Mouse (Mus musculus) embryonic facial prominence, embryonic 10.5 days (tissue): ENCODE measurements around the gene Hcar2. TPM values are rescaled to one million over a fixed set of nuclear protein-coding genes. Genes with fewer than 3 reads are reported as not detected.

Experiments used
- DNase-seq: peaks from one replicate; pipeline ENCODE4 v3.0.0-alpha.2; 2017; ENCODE audit warnings: low spot score
- H3K27ac ChIP-seq: fragments of 300-500 bp; sonication (generic); replicated peaks from 2 replicates; pipeline ENCODE4 v1.5.1; 2016; ENCODE audit warnings: mild to moderate bottlenecking
- H3K27me3 ChIP-seq: fragments of 300-500 bp; sonication (generic); replicated peaks from 2 replicates; pipeline ENCODE4 v1.6.1; 2016; ENCODE audit warnings: low read depth, mild to moderate bottlenecking; ENCODE audit not compliant: poor library complexity, severe bottlenecking
- H3K36me3 ChIP-seq: fragments of 300-500 bp; sonication (generic); replicated peaks from 2 replicates; pipeline ENCODE4 v1.6.1; 2016; ENCODE audit warnings: mild to moderate bottlenecking, moderate library complexity
- H3K4me1 ChIP-seq: fragments of 300-500 bp; sonication (generic); 2 replicates; pipeline ENCODE4 v1.6.1; 2016
- H3K4me3 ChIP-seq: fragments of 300-500 bp; sonication (generic); 2 replicates; pipeline ENCODE4 v1.5.1; 2016; ENCODE audit warnings: mild to moderate bottlenecking, moderate library complexity
- H3K9me3 ChIP-seq: fragments of 300-500 bp; sonication (generic); 2 replicates; pipeline ENCODE4 v1.6.1; 2016; ENCODE audit warnings: mild to moderate bottlenecking
- WGBS: fragments of 180-500 bp; shearing (Covaris S2); methylation state at CpG from one replicate; pipeline ENCODE4 v1.1.7; 2016; 5-methylcytosine and 5-hydroxymethylcytosine counted together
- polyA plus RNA-seq: library from polyadenylated mRNA; unstranded; fragments of >200 nt; fragmentation: Nextera tagmentation; extraction: Ambion mirVana; gene quantifications from 2 replicates; pipeline ENCODE4 v1.2.1, GENCODE M21; 2016

The Hcar2 gene
- polyA plus RNA-seq, result not detected in 2 replicates

GRCm38 (mm10) chr5:123865365-123865764, at the start of gene Hcar2:
Gene Hcar2 (minus strand): TSS chr5:123865499.
- Histone ChIP-seq H3K4me1 (peaks cover 7% of the 10 kb centered on the region; the same call in 1 of the 2 replicates), H3K36me3 (no peaks in the 10 kb centered on the region), H3K9me3 (no peaks in the 10 kb centered on the region), H3K4me3 (no peak within 1 kb of the TSS), H3K27ac (no peak within 1 kb of the TSS), H3K27me3 (no peaks in the 10 kb centered on the region)
- WGBS, result 90% methylated on average over 12 of the region's 12 CpGs
- no peak for DNase-seq

- no peak overlapping the region for H3K27ac ChIP-seq
- no peak overlapping the region for H3K4me3 ChIP-seq
- WGBS, result 91% methylated on average over 3 of the region's 3 CpGs
- H3K4me1 ChIP-seq, result no peaks in the 10 kb centered on the region
- no peak for DNase-seq
- H3K9me3 ChIP-seq, result no peaks in the 10 kb centered on the region
- H3K27me3 ChIP-seq, result no peaks in the 10 kb centered on the region
- peaks cover 99% of the 10 kb centered on the region for H3K36me3 ChIP-seq
These were observed 49.6 kb upstream of the Hcar2 start for GRCm38 (mm10) chr5:123914852-123915251.

GRCm38 (mm10) chr5:123907631-123907977, 42.3 kb upstream of the Hcar2 start:
- peak overlapping the region; percentile 98 for H3K27ac ChIP-seq
- WGBS, result 4% methylated on average over 10 of the region's 10 CpGs
- H3K4me3 ChIP-seq, result peak overlapping the region; percentile 100
- DNase-seq, result no peak
- H3K27me3 ChIP-seq, result no peaks in the 10 kb centered on the region
- H3K36me3 ChIP-seq, result peaks cover 45% of the 10 kb centered on the region
- no peaks in the 10 kb centered on the region for H3K9me3 ChIP-seq
- H3K4me1 ChIP-seq, result peaks cover 17% of the 10 kb centered on the region

- H3K4me3 ChIP-seq, result peak within 1 kb of the TSS; percentile 100
These were observed 41.8 kb upstream of the Hcar2 start, which contains the start of gene Denr for GRCm38 (mm10) chr5:123906976-123907630. Gene Denr (plus strand): TSS chr5:123907175.

GRCm38 (mm10) chr5:123906146-123906975, 41.1 kb upstream of the Hcar2 start:
- DNase-seq, result no peak
- Histone ChIP-seq H3K9me3 (no peaks in the 10 kb centered on the region), H3K27ac (peak overlapping the region; percentile 98), H3K4me1 (peaks cover 17% of the 10 kb centered on the region), H3K36me3 (peaks cover 33% of the 10 kb centered on the region), H3K27me3 (no peaks in the 10 kb centered on the region), H3K4me3 (peak overlapping the region; percentile 100)
- WGBS, result 74% methylated on average over 17 of the region's 17 CpGs

More at GRCm38 (mm10) chr5:123906976-123907630, 41.8 kb upstream of the Hcar2 start, which contains the start of gene Denr:
- DNase-seq, result peak; percentile 100
- H3K9me3 ChIP-seq, result no peaks in the 10 kb centered on the region
- H3K4me1 ChIP-seq, result peaks cover 17% of the 10 kb centered on the region
- H3K27me3 ChIP-seq, result no peaks in the 10 kb centered on the region
- WGBS, result under 1% methylated on average over 61 of the region's 61 CpGs
- peak within 1 kb of the TSS; percentile 98 for H3K27ac ChIP-seq
- H3K36me3 ChIP-seq, result peaks cover 40% of the 10 kb centered on the region

GRCm38 (mm10) chr5:123904059-123904672, 38.9 kb upstream of the Hcar2 start:
- Histone ChIP-seq H3K9me3 (no peaks in the 10 kb centered on the region), H3K4me1 (peaks cover 17% of the 10 kb centered on the region), H3K27ac (no peak overlapping the region), H3K36me3 (peaks cover 11% of the 10 kb centered on the region), H3K4me3 (no peak overlapping the region), H3K27me3 (no peaks in the 10 kb centered on the region)
- 72% methylated on average over 11 of the region's 11 CpGs for WGBS
- DNase-seq, result no peak

GRCm38 (mm10) chr5:123897352-123897751, 32.1 kb upstream of the Hcar2 start:
- Histone ChIP-seq H3K27me3 (no peaks in the 10 kb centered on the region), H3K9me3 (no peaks in the 10 kb centered on the region), H3K27ac (no peak overlapping the region), H3K4me1 (no peaks in the 10 kb centered on the region), H3K36me3 (no peaks in the 10 kb centered on the region), H3K4me3 (no peak overlapping the region)
- no peak for DNase-seq
- 87% methylated on average over 13 of the region's 13 CpGs for WGBS

- no peak for DNase-seq
- H3K27me3 ChIP-seq, result no peaks in the 10 kb centered on the region
- no peak overlapping the region for H3K27ac ChIP-seq
- WGBS, result 86% methylated on average over 11 of the region's 11 CpGs
- no peaks in the 10 kb centered on the region for H3K4me1 ChIP-seq
- H3K4me3 ChIP-seq, result no peak overlapping the region
- no peaks in the 10 kb centered on the region for H3K36me3 ChIP-seq
- H3K9me3 ChIP-seq, result no peaks in the 10 kb centered on the region
These were observed 31.1 kb upstream of the Hcar2 start for GRCm38 (mm10) chr5:123896395-123896794.

- Histone ChIP-seq H3K27me3 (no peaks in the 10 kb centered on the region), H3K4me1 (no peaks in the 10 kb centered on the region), H3K36me3 (no peaks in the 10 kb centered on the region), H3K9me3 (no peaks in the 10 kb centered on the region), H3K27ac (no peak overlapping the region), H3K4me3 (no peak overlapping the region)
- WGBS, result 94% methylated on average over 5 of the region's 5 CpGs
- DNase-seq, result no peak
These were observed 28.2 kb upstream of the Hcar2 start for GRCm38 (mm10) chr5:123893520-123893919.

- H3K4me1 ChIP-seq, result no peaks in the 10 kb centered on the region
- peak; percentile 36 for DNase-seq
- 44% methylated on average over 6 of the region's 6 CpGs for WGBS
These were observed 26.4 kb upstream of the Hcar2 start for GRCm38 (mm10) chr5:123891669-123892068.

GRCm38 (mm10) chr5:123890987-123891386, 25.7 kb upstream of the Hcar2 start:
- Histone ChIP-seq H3K27me3 (no peaks in the 10 kb centered on the region), H3K4me1 (no peaks in the 10 kb centered on the region), H3K27ac (no peak overlapping the region), H3K36me3 (no peaks in the 10 kb centered on the region), H3K4me3 (no peak overlapping the region), H3K9me3 (no peaks in the 10 kb centered on the region)
- 82% methylated on average over 5 of the region's 5 CpGs for WGBS
- no peak for DNase-seq

More at GRCm38 (mm10) chr5:123891669-123892068, 26.4 kb upstream of the Hcar2 start:
- no peaks in the 10 kb centered on the region for H3K27me3 ChIP-seq
- no peaks in the 10 kb centered on the region for H3K9me3 ChIP-seq
- H3K36me3 ChIP-seq, result no peaks in the 10 kb centered on the region
- H3K4me3 ChIP-seq, result no peak overlapping the region
- H3K27ac ChIP-seq, result no peak overlapping the region

GRCm38 (mm10) chr5:123890312-123890711, 25.0 kb upstream of the Hcar2 start:
- Histone ChIP-seq H3K4me1 (no peaks in the 10 kb centered on the region), H3K27me3 (no peaks in the 10 kb centered on the region), H3K4me3 (no peak overlapping the region), H3K9me3 (no peaks in the 10 kb centered on the region), H3K27ac (no peak overlapping the region), H3K36me3 (no peaks in the 10 kb centered on the region)
- 66% methylated on average over 2 of the region's 2 CpGs for whole genome bisulfite sequencing
- DNase-seq, result no peak
